Mouse (Mus musculus) thymus, postnatal 25 days (tissue): ENCODE results near the gene Tyw5.

Experiments
- DNase-seq: peaks from one replicate; pipeline ENCODE4 v3.0.0; 2022

The Tyw5 gene

DNA sequence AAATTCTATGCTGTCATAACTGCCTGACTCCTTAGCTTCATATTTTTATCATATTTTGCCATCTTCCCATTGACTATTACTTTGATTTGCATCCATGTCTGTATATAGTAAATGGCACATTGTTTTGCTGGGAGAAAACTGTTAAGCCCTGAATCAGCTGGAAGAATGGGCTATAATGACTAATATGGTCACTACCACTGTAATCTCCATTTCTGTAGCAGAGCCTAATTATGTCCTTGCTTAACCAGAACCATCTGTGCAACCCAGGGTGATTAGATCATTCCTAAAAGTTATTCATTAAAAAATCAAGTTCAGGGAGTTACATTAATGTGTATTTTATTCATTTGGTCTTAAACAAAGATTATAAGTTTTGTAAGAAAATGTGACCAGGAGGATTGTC, 20.4 kb downstream of the Tyw5 start:
- DNase-seq, result no peak

DNA sequence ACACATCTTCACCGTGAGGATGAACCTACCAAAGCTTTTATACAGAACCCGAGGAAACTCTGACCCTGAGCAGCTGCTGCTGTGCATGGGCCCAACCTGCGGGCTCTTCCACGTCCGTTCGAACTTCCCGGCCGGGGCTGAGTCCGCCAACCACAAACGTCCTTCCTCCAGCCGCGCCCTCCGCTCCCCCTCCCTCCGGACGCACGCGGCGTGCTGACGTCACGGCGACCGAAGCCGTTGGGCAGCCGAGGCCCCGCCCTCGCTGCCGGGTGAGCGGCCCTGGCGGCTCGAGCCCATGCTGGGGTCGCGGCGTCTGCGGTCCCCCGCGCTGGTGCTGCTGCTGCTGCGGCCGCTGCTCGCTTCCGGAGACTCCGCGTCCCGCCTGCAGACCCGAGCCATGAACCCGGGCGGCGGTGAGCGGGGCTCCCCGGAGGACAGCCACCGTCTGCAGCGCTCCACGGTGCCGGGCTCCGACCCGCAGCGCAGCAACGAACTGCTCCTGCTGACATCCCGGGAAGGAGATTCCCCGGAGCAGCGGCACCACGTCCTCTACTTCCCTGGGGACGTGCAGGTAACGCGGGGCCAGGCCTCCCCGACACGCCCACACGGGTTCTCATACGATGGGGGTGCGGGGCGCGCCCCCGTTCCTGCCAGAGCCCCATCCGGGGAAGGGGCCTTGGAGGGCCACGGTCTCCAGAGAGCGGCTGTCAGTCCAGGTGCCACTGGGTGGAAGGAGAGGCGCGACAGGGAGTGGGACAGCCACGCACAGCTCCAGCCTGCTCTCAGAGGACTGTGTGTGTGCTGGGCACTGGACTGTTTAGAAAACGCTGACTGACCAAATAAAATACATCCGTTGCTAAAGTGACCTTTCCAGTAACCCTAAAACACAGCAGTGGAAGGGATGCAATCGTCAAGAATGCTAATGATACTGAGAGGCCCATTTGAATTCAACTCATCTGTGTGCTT, 29.2 kb downstream of the Tyw5 start, which contains the start of gene 1700066M21Rik:
1700066M21Rik (plus strand) TSS at position 245 of the 966 bp plus-strand sequence.
- DNase-seq, result peak; percentile 91

DNA sequence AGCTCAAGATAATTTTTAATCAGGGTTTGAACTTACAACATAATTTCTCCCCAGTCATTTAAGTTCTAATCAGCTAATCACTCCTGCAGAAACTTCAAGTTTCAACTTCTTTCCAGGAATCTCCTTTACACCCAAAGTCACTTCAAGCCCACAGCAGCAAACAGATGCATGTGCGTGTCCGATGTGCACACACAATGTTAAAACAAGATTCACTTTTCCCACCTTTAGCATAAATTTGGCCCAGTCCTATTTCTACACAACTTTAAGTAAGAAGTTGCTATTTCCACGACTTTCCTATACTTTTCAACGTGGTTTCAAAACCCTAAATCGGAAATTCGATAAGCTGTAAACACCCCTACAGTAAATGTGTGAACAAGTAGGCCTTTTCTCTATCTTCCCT, 30.1 kb downstream of the Tyw5 start:
- no peak for DNase-seq

DNA sequence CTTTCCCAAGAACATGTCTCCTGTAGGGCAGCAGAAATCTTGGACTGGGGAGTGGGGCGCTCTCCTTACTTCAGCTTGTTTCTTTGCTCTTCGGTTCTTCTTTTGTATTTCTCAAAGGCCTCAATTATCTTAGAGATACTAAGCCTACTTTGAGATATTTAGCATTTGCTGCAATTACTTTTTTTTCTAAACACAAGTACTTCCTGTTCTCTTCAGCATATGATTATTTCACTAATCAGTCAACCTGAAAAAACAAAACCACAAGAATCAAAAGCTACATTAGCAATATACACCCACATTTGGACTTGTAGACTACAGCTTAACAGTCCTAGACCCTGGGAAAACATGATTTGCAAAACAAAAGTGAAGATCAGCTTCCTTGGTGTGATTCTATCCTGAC, 31.6 kb downstream of the Tyw5 start:
- no peak for DNase-seq

DNA sequence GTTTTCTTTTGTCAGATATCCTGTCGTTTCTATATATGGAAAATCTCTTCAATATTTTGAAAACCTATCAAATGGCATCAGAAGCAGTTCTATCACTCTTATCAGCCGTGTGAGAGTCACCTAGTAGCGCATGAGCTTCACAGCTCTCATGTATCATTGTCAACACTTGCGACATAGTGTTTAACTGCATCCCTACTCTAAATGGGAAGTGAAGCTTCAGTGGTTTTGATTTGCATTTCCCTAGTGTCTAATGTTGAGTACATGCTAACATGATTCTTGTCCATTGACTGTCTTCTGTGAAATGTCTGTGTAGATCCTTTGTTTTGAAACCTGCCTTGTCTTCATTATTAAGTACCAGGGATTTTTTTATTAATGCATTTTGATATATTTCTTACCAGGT, 36.5 kb downstream of the Tyw5 start:
- DNase-seq, result no peak

DNA sequence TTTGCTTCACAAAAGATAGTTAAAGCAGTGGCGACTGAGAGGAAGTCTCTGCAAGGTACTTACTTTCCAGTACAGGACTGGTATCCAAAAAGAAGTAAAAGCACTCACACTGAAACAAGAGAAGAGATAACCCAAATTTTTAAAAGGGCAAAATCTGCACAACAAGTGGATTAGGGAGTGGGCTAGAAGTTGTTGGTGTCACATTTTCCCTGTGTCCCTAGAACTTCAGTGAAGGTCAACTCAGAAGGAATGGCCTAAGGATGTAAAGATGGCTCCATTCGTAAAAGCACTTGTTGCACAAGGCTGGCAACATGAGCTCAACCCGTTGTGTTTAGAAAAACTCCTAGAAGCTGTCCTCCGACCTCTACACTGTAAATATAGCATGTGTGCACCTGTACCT, 37.8 kb downstream of the Tyw5 start:
- DNase-seq, result no peak

DNA sequence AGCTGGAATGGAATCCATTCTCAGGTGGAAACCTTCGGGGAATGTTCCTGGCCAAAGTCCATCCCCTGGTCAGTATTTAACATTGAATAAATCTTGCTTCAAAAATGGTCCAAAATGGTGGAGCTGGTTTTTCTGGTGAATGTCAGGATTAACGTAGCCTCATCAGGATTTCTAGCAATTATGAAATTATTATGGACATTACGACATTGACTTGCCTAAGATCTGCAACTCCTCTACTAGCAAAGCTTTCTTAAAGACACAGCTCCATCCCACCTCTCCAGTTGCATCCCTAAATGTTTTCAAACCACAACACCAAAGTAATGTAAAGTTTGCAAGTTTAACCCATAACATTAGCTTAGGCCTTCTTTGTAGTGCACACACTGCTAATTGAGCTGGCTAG, 39.5 kb downstream of the Tyw5 start:
- no peak for DNase-seq

DNA sequence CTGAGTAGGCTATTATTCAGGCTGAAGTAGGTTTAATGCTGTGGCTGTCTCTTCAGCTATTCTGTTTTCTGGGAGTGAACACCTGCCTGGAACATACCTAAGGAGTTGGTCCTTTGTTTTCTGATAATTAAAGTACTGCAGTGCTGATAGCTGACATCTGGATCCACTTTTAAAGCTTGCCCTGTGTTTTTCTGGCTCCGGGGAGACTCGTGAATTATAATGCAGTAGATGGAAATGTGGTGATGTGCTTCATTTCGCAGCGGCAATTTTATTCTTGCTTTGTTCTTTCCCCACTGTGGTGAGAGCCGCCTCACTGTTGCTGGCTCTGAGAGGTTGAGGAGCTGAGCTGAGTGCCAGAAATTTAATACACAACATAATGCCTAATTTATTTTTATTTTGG, 48.4 kb downstream of the Tyw5 start:
- DNase-seq, result no peak

DNA sequence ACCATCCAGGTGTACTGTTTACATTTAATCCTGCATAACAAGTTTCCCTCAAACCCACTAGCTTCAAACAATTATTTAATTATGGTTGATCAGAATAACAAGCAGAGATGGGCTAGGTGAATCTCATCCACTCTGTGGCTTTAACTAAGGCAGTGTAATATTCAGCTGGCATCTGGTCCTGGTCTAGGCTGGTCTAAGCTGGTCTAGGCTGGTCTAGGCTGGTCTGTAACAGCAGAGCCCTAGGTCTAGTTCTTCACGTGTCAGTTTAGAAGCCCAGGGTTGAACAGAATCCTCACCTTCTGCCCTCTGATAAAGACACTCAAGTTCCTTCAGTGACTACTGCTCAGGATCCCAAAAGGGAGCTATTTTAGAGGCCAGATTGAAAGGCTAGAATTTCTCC, 55.0 kb downstream of the Tyw5 start:
- no peak for DNase-seq

DNA sequence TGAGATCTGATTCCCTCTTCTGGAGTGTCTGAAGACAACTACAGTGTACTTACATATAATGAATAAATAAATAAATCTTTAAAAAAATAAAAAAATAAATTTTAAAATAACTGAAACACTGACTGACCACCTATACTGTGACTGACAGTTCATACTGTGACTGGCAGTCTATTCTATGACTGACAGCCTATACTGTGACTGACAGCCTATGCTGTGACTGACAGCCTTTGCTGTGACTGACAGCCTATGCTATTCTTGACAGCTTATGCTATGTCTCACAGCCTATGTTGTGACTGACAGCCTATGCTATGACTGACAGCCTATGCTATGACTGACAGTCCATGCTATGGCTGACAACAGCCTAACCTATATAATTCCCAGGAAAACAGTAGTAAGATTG, 59.4 kb downstream of the Tyw5 start:
- no peak for DNase-seq

DNA sequence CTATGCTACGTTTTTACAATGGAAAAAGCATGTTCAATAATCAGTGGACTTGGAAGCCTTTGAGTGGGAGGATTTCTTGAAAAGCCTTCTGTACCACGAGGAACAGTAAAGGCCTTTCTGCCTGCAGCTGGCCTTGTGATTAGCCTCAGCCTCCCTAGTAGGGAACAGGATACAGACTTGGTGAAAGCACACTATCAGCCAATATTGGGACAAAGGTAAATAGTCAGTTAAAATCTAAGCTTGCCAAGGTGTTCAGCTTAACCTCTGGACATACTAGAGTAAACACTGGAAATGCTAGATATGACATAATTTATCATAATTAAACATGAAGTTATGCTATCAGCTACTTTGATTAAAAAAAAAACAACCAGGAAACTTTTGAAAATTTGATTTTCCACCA, 65.7 kb downstream of the Tyw5 start:
- DNase-seq, result no peak

DNA sequence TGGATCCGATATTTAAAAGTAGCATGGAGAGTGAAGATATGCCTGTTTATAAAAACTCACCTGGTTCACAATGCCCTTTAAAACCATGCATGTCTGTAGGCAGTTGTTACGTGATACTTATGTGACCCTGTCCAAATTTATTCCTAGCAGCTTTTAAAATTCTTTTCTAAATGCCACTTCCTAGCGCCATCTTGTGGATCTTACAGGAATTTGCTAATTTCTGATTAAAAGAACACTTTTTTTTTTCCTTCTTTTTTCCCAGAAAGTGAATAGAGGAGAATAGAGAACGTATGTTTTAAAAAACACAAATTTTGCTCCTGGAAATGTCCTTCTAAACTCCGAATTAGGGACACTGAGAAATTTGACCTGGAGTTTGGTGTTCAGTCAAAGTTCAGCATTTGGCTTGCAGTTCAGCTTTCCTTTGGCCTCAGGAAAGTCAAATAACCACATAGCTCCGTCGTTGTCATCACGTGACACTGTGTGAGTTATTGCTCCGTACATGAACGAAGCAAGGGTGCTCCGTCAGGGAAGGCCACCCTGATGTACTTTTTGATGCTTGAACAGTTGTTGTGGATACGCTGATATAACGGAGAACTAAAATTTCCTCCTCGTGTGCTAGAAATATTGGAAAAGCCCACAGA, 67.6 kb downstream of the Tyw5 start:
- no peak for DNase-seq
